Mouse (Mus musculus) testis, adult 2 months (tissue): ENCODE data around the gene Irf1. TPM values are rescaled to one million over a fixed set of nuclear protein-coding genes. Genes with fewer than 3 reads are reported as not detected.

Source experiments
- H3K27ac ChIP-seq: fragments of 200-500 bp; 2 replicates; pipeline ENCODE4 v1.5.1; 2012; ENCODE audit warnings: low read depth, low read length; ENCODE audit not compliant: control insufficient read depth, insufficient read depth
- H3K27me3 ChIP-seq: fragments of 200-500 bp; 2 replicates; pipeline ENCODE4 v1.6.1; 2012; ENCODE audit warnings: mild to moderate bottlenecking, low read length, moderate library complexity; ENCODE audit not compliant: control insufficient read depth, insufficient read depth
- H3K36me3 ChIP-seq: fragments of 200-500 bp; 2 replicates; pipeline ENCODE4 v1.6.1; 2012; ENCODE audit warnings: mild to moderate bottlenecking, low read length; ENCODE audit not compliant: control insufficient read depth, insufficient read depth
- H3K4me1 ChIP-seq: fragments of 200-500 bp; 2 replicates; pipeline ENCODE4 v1.6.1; 2012; ENCODE audit warnings: low read length; ENCODE audit not compliant: control insufficient read depth, insufficient read depth
- H3K4me3 ChIP-seq: fragments of 200-500 bp; 2 replicates; pipeline ENCODE4 v1.5.1; 2012; ENCODE audit warnings: low read depth, mild to moderate bottlenecking, low read length, moderate library complexity, mixed read lengths; ENCODE audit not compliant: control insufficient read depth
- CTCF ChIP-seq: fragments of 200-500 bp; IDR thresholded peaks from 2 replicates; pipeline ENCODE4 v1.5.1; 2012; ENCODE audit warnings: low read depth, mild to moderate bottlenecking, inconsistent platforms, low read length, moderate library complexity; ENCODE audit not compliant: control insufficient read depth, insufficient read depth, insufficient replicate concordance
- POLR2A ChIP-seq: fragments of 200-500 bp; IDR thresholded peaks from 2 replicates; pipeline ENCODE4 v1.6.1; 2012; ENCODE audit warnings: low read depth, mild to moderate bottlenecking, inconsistent platforms, low read length, moderate library complexity; ENCODE audit not compliant: control insufficient read depth
- polyA plus RNA-seq: library from polyadenylated mRNA; depleted of rRNA; stranded (reverse); fragments of >200 nt; gene quantifications from 2 replicates; pipeline ENCODE4 v1.2.3, GENCODE M21; 2012; rRNA removed

Irf1 gene
- polyA plus RNA-seq: 3.4 TPM in 2 replicates

DNA sequence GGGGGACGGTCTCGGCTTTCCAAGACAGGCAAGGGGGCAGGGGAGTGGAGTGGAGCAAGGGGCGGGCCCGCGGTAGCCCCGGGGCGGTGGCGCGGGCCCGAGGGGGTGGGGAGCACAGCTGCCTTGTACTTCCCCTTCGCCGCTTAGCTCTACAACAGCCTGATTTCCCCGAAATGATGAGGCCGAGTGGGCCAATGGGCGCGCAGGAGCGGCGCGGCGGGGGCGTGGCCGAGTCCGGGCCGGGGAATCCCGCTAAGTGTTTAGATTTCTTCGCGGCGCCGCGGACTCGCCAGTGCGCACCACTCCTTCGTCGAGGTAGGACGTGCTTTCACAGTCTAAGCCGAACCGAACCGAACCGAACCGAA, at the start of gene Irf1:
TSS of gene Irf1 (plus strand) at position 255 of the 365 bp plus-strand sequence.
- H3K36me3 ChIP-seq: no peaks in the 10 kb centered on the region
- peak within 1 kb of the TSS; percentile 94 for H3K4me3 ChIP-seq
- peak within 1 kb of the TSS; percentile 80 for H3K27ac ChIP-seq
- no peaks in the 10 kb centered on the region for H3K27me3 ChIP-seq
- TF ChIP-seq CTCF (no peak), POLR2A (peak; percentile 50; the same call in 1 of the 2 replicates)
- H3K4me1 ChIP-seq: peaks cover 11% of the 10 kb centered on the region

DNA sequence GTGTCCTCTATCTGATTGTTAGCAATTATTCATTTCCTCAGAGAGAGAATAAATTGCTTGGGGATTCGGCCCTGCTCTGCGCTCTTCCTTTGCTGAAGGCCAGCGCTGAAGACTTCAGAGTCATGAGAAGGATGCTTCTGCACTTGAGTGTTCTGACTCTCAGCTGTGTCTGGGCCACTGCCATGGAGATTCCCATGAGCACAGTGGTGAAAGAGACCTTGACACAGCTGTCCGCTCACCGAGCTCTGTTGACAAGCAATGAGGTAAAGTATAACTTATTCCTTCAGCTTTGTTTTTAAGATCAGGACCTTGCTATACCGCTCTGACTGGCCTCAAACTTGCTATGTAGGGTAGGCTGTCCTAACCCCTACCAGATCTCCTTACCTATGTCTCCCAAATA, 49.1 kb upstream of the Irf1 start, which contains the start of gene Il5:
TSS of gene Il5 (plus strand) at position 80 of the 400 bp plus-strand sequence.
- Histone ChIP-seq H3K36me3 (no peaks in the 10 kb centered on the region), H3K4me1 (no peaks in the 10 kb centered on the region)
- no peak for TF ChIP-seq POLR2A
- no peak for TF ChIP-seq CTCF

DNA sequence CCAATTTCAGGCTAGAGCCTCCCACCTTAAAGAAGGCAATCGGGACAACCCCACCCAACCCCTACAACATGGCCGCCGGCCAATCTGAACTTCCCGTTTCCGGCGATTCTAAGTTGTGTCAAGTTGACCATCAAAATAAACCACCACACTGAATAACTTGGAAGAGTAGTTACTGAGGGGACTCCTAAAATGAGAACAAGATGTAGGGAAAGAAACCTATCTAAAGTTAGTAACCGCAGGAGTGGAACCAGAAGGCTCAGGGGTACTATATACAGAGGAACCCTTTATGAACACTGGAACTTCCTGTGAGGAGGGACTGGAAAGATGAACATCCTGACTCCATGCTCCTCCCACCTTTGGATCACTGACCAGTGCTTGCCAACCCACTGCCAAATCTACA, 38.4 kb upstream of the Irf1 start:
- no peak overlapping the region for H3K4me3 ChIP-seq
- no peak for TF ChIP-seq CTCF
- TF ChIP-seq POLR2A: no peak
- no peak overlapping the region for H3K27ac ChIP-seq
- H3K36me3 ChIP-seq: no peaks in the 10 kb centered on the region
- peaks cover 12% of the 10 kb centered on the region for H3K4me1 ChIP-seq
- H3K27me3 ChIP-seq: no peaks in the 10 kb centered on the region

More for the DNA sequence above, 49.1 kb upstream of the Irf1 start, which contains the start of gene Il5:
- Histone ChIP-seq H3K27me3 (no peaks in the 10 kb centered on the region), H3K4me3 (no peak within 1 kb of the TSS), H3K27ac (no peak within 1 kb of the TSS)

DNA sequence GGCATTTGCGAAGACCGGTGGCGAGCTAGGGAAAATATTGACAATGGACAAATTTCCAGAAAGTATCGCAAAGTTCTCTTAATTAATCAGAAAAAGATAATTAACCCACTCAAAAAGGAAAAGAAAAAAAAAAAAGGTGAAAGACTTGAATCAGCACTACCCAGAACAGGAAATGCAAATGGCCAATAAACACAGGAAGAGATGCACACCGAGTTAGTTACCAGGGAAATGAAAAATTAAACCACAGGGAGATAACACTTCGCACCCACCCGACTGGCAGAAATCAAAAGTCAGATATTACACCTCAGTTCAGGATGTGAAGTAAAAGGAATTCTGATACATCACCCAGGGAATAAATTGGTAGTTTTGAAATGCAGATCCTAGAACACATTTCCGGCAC, 37.6 kb upstream of the Irf1 start:
- TF ChIP-seq POLR2A (no peak), CTCF (no peak)
- Histone ChIP-seq H3K27me3 (no peaks in the 10 kb centered on the region), H3K4me1 (peaks cover 20% of the 10 kb centered on the region), H3K4me3 (no peak overlapping the region), H3K27ac (no peak overlapping the region), H3K36me3 (no peaks in the 10 kb centered on the region)

DNA sequence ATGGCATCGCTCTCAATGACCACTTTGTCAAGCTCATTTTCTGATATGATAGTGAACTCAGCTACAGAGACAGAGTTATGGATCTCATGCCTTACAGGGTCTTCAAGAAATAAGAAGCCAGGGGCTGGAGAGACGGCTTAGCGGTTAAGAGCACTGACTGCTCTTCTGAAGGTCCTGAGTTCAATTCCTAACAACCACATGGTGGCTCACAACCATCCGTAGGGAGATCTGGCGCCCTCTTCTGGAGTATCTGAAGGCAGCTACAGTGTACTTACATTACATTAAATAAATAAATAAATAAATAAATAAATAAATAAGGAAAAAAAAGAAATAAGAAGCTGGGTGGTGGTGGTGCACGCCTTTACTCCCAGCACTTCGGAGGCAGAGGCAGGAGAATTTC, 36.0 kb upstream of the Irf1 start:
- H3K27ac ChIP-seq: no peak overlapping the region
- no peaks in the 10 kb centered on the region for H3K36me3 ChIP-seq
- no peak overlapping the region for H3K4me3 ChIP-seq
- TF ChIP-seq CTCF (no peak), POLR2A (no peak)
- peaks cover 24% of the 10 kb centered on the region for H3K4me1 ChIP-seq
- no peaks in the 10 kb centered on the region for H3K27me3 ChIP-seq

DNA sequence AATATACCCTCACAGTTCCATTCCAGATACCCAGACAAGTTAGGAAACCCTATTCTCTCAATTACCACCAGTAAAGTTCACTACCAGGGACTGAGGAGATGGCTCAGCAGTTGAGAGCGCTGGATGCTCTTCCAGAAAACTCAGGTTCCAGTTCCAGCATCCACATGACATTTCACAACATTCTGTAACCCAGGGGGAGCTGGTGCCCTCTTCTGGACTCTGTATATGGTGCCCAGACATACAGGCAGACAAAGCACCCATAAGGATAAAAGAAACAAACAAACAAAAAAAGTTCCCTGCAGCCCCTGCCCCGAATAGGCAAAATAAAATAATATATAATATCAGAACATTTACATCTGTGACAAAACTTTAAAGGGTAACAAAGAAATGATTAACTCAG, 35.4 kb upstream of the Irf1 start:
- Histone ChIP-seq H3K36me3 (no peaks in the 10 kb centered on the region), H3K27ac (no peak overlapping the region), H3K4me1 (peaks cover 24% of the 10 kb centered on the region), H3K4me3 (no peak overlapping the region), H3K27me3 (no peaks in the 10 kb centered on the region)
- no peak for TF ChIP-seq POLR2A
- no peak for TF ChIP-seq CTCF

DNA sequence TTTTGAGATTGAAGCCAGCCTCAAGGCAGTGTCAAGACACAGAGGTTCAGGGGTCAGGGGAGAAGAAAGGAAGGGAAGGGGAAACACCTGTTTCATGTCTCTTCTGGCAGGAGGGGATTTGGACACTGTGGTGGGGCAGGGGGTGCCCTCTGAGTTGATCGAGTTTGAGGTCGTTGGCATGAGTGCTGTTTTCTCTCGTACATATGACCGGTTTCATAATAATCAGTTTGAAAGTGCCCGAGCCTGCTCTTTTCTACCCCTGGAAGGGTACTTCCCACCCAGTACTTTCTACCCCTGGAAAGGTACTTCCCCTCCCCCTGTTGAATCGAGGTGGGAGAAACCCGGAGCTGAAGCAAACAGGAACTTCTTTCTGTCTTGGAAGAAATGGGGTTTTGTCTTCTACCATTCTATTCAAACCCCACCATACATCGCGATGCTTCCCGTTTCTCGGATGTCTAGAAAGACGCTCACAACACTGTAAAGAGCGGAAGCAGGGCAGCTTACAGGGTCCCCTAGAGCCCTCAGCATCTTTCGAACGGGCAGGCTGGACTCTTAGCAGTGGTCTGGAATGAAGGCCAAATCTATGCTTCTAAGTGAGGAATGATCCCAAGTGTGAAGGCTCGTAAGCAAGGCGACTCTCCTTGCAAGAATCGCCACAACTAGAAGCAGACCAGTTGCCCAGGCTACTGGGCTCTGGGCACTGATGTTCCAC, 34.7 kb upstream of the Irf1 start:
- no peak for TF ChIP-seq POLR2A
- no peak for TF ChIP-seq CTCF

More for the DNA sequence above, 34.7 kb upstream of the Irf1 start:
- H3K4me3 ChIP-seq: peak overlapping the region; percentile 65
- H3K27me3 ChIP-seq: no peaks in the 10 kb centered on the region
- H3K27ac ChIP-seq: no peak overlapping the region
- no peaks in the 10 kb centered on the region for H3K36me3 ChIP-seq
- H3K4me1 ChIP-seq: peaks cover 24% of the 10 kb centered on the region
